Mouse (Mus musculus) erythroblast, adult 5-6 weeks (primary cell): Measurements from ENCODE around the gene Defb23. TPM values are rescaled to one million over a fixed set of nuclear protein-coding genes. Genes with fewer than 3 reads are reported as not detected.

Experiments used
- total RNA-seq, 2 experiments: library from RNA; stranded (forward) in 1 of 2; stranded (reverse) in 1 of 2; fragments of 150-400 nt in 1 of 2; fragments of 200-764, 138-1000 nt in 1 of 2; gene quantifications; 2 replicates each; pipeline versions ENCODE4 v1.2.3 to v1.2.4; 2015 to 2017; ENCODE audit warnings: low replicate concordance in 2 of 2

The Defb23 gene
- total RNA-seq, 2 experiments from 2014 or later = not detected

Other genes starting within 250 kb of the Defb23 start
- gene Csnk2a1, start 237.8 kb downstream of the Defb23 start, total RNA-seq (2015; ENCODE audit: low replicate concordance) = 25.3 and 32.5 TPM in 2 replicates
- 31.9 and 41.4 TPM in 2 replicates for gene Csnk2a1, start 237.8 kb downstream of the Defb23 start, total RNA-seq (2017; ENCODE audit: low replicate concordance)
- gene Tbc1d20, start 170.8 kb downstream of the Defb23 start, total RNA-seq (2015; ENCODE audit: low replicate concordance) = 9.6 and 17.9 TPM in 2 replicates
- gene Tbc1d20, start 170.8 kb downstream of the Defb23 start, total RNA-seq (2017; ENCODE audit: low replicate concordance) = 5.6 and 9.9 TPM in 2 replicates
- 28.2 TPM in 2 replicates for gene Rbck1, start 132.0 kb downstream of the Defb23 start, total RNA-seq (2015; ENCODE audit: low replicate concordance)
- 16.6 and 25.1 TPM in 2 replicates for gene Rbck1, start 132.0 kb downstream of the Defb23 start, total RNA-seq (2017; ENCODE audit: low replicate concordance)
- gene Trib3, start 120.6 kb downstream of the Defb23 start, total RNA-seq (2015; ENCODE audit: low replicate concordance) = 1.0 TPM in 1 of 2 replicates, not detected in the other
- gene Trib3, start 120.6 kb downstream of the Defb23 start, total RNA-seq (2017; ENCODE audit: low replicate concordance) = 0.26 and 0.98 TPM in 2 replicates
- not detected in 2 replicates for gene Nrsn2, start 88.0 kb downstream of the Defb23 start, total RNA-seq (2015; ENCODE audit: low replicate concordance)
- gene Nrsn2, start 88.0 kb downstream of the Defb23 start, total RNA-seq (2017; ENCODE audit: low replicate concordance) = not detected in 2 replicates
- 2.3 and 2.5 TPM in 2 replicates for gene Sox12, start 66.6 kb downstream of the Defb23 start, total RNA-seq (2015; ENCODE audit: low replicate concordance)
- 0.42 and 1.2 TPM in 2 replicates for gene Sox12, start 66.6 kb downstream of the Defb23 start, total RNA-seq (2017; ENCODE audit: low replicate concordance)
- 0.58 and 2.3 TPM in 2 replicates for gene Zcchc3, start 49.6 kb downstream of the Defb23 start, total RNA-seq (2015; ENCODE audit: low replicate concordance)
- 0.84 and 1.2 TPM in 2 replicates for gene Zcchc3, start 49.6 kb downstream of the Defb23 start, total RNA-seq (2017; ENCODE audit: low replicate concordance)
- gene 6820408C15Rik, start 49.0 kb downstream of the Defb23 start, total RNA-seq (2015; ENCODE audit: low replicate concordance) = not detected in 2 replicates
- gene 6820408C15Rik, start 49.0 kb downstream of the Defb23 start, total RNA-seq (2017; ENCODE audit: low replicate concordance) = not detected in 2 replicates
- not detected in 2 replicates for gene Defb20, start 12.4 kb upstream of the Defb23 start, total RNA-seq (2015; ENCODE audit: low replicate concordance)
- not detected in 2 replicates for gene Defb20, start 12.4 kb upstream of the Defb23 start, total RNA-seq (2017; ENCODE audit: low replicate concordance)
- not detected in 2 replicates for gene Defb22, start 25.5 kb upstream of the Defb23 start, total RNA-seq (2015; ENCODE audit: low replicate concordance)
- gene Defb22, start 25.5 kb upstream of the Defb23 start, total RNA-seq (2017; ENCODE audit: low replicate concordance) = not detected in 2 replicates
- not detected in 2 replicates for gene Defb26, start 47.1 kb upstream of the Defb23 start, total RNA-seq (2015; ENCODE audit: low replicate concordance)
- gene Defb26, start 47.1 kb upstream of the Defb23 start, total RNA-seq (2017; ENCODE audit: low replicate concordance) = not detected in 2 replicates
- gene Defb28, start 53.6 kb upstream of the Defb23 start, total RNA-seq (2015; ENCODE audit: low replicate concordance) = not detected in 2 replicates
- gene Defb28, start 53.6 kb upstream of the Defb23 start, total RNA-seq (2017; ENCODE audit: low replicate concordance) = not detected in 2 replicates
- gene Defb29, start 75.5 kb upstream of the Defb23 start, total RNA-seq (2015; ENCODE audit: low replicate concordance) = not detected in 2 replicates
- gene Defb29, start 75.5 kb upstream of the Defb23 start, total RNA-seq (2017; ENCODE audit: low replicate concordance) = not detected in 2 replicates
- not detected in 2 replicates for gene Gm17416, start 104.7 kb upstream of the Defb23 start, total RNA-seq (2015; ENCODE audit: low replicate concordance)
- gene Gm17416, start 104.7 kb upstream of the Defb23 start, total RNA-seq (2017; ENCODE audit: low replicate concordance) = not detected in 2 replicates
- gene Defb21, start 108.1 kb upstream of the Defb23 start, total RNA-seq (2015; ENCODE audit: low replicate concordance) = not detected in 2 replicates
- gene Defb21, start 108.1 kb upstream of the Defb23 start, total RNA-seq (2017; ENCODE audit: low replicate concordance) = not detected in 2 replicates
- not detected in 2 replicates for gene Defb19, start 115.7 kb upstream of the Defb23 start, total RNA-seq (2015; ENCODE audit: low replicate concordance)
- not detected in 2 replicates for gene Defb19, start 115.7 kb upstream of the Defb23 start, total RNA-seq (2017; ENCODE audit: low replicate concordance)
- gene Defb45, start 134.8 kb upstream of the Defb23 start, total RNA-seq (2015; ENCODE audit: low replicate concordance) = not detected in 2 replicates
- not detected in 2 replicates for gene Defb45, start 134.8 kb upstream of the Defb23 start, total RNA-seq (2017; ENCODE audit: low replicate concordance)
- not detected in 2 replicates for gene Defb36, start 139.7 kb upstream of the Defb23 start, total RNA-seq (2015; ENCODE audit: low replicate concordance)
- not detected in 2 replicates for gene Defb36, start 139.7 kb upstream of the Defb23 start, total RNA-seq (2017; ENCODE audit: low replicate concordance)
- not detected in 2 replicates for gene Defb25, start 158.4 kb upstream of the Defb23 start, total RNA-seq (2015; ENCODE audit: low replicate concordance)
- gene Defb25, start 158.4 kb upstream of the Defb23 start, total RNA-seq (2017; ENCODE audit: low replicate concordance) = not detected in 2 replicates
- gene Rem1, start 162.3 kb upstream of the Defb23 start, total RNA-seq (2015; ENCODE audit: low replicate concordance) = 0.77 TPM in 1 of 2 replicates, not detected in the other
- gene Rem1, start 162.3 kb upstream of the Defb23 start, total RNA-seq (2017; ENCODE audit: low replicate concordance) = 0.60 TPM in 1 of 2 replicates, not detected in the other
- gene H13, start 204.8 kb upstream of the Defb23 start, total RNA-seq (2015; ENCODE audit: low replicate concordance) = 32.9 and 37.4 TPM in 2 replicates
- gene H13, start 204.8 kb upstream of the Defb23 start, total RNA-seq (2017; ENCODE audit: low replicate concordance) = 13.8 and 20.8 TPM in 2 replicates
- gene Mcts2, start 222.4 kb upstream of the Defb23 start, total RNA-seq (2015; ENCODE audit: low replicate concordance) = 2.3 TPM in 1 of 2 replicates, not detected in the other
- 1.4 and 3.2 TPM in 2 replicates for gene Mcts2, start 222.4 kb upstream of the Defb23 start, total RNA-seq (2017; ENCODE audit: low replicate concordance)